Mouse (Mus musculus) hindbrain, embryonic 14.5 days (tissue): ENCODE data around the gene Zbtb39. TPM values are rescaled to one million over a fixed set of nuclear protein-coding genes. Genes with fewer than 3 reads are reported as not detected.
A peak's percentile ranks its signal among the peaks of the same experiment; 100 is the strongest.

ENCODE experiments used
- ATAC-seq: fragments of 200-750 bp; cut with Nextera tagmentation; 2 replicates; pipeline ENCODE4 v1.8.0; 2017; ENCODE audit warnings: moderate number of reproducible peaks, mild to moderate bottlenecking, moderate TSS enrichment, moderate library complexity; ENCODE audit not compliant: low FRiP score
- DNase-seq: peaks from one replicate; pipeline ENCODE4 v3.0.0-alpha.2; 2015; ENCODE audit warnings: low spot score
- H3K27ac ChIP-seq: fragments of 300-500 bp; sonication (generic); 2 replicates; pipeline ENCODE4 v1.5.1; 2014; ENCODE audit warnings: mild to moderate bottlenecking, moderate library complexity
- H3K27me3 ChIP-seq: fragments of 300-500 bp; sonication (generic); 2 replicates; pipeline ENCODE4 v1.6.1; 2014; ENCODE audit warnings: mild to moderate bottlenecking, low read length, mixed read lengths; ENCODE audit not compliant: control insufficient read depth, insufficient read depth
- H3K36me3 ChIP-seq: fragments of 300-500 bp; sonication (generic); replicated peaks from 2 replicates; pipeline ENCODE4 v1.6.1; 2014; ENCODE audit not compliant: control insufficient read depth, insufficient read depth
- H3K4me1 ChIP-seq: fragments of 300-500 bp; sonication (generic); replicated peaks from 2 replicates; pipeline ENCODE4 v1.6.1; 2014; ENCODE audit warnings: antibody characterized with exemption, low read length, mixed read lengths; ENCODE audit not compliant: control insufficient read depth, insufficient read depth
- H3K4me2 ChIP-seq: fragments of 300-500 bp; sonication (generic); replicated peaks from 2 replicates; pipeline ENCODE4 v1.6.1; 2014; ENCODE audit warnings: mild to moderate bottlenecking, moderate library complexity
- H3K4me3 ChIP-seq: fragments of 300-500 bp; sonication (generic); replicated peaks from 2 replicates; pipeline ENCODE4 v1.5.1; 2014; ENCODE audit warnings: mild to moderate bottlenecking, low read length
- H3K9ac ChIP-seq: fragments of 300-500 bp; sonication (generic); 2 replicates; pipeline ENCODE4 v1.6.1; 2014
- H3K9me3 ChIP-seq: fragments of 300-500 bp; sonication (generic); 2 replicates; pipeline ENCODE4 v1.6.1; 2016; ENCODE audit warnings: low read length; ENCODE audit not compliant: control insufficient read depth
- WGBS: fragments of 180-500 bp; shearing (Covaris S2); extraction: QIAGEN DNeasy Blood & Tissue Kit; methylation state at CpG from one replicate; pipeline ENCODE4 v1.1.7; 2014; 5-methylcytosine and 5-hydroxymethylcytosine counted together
- polyA plus RNA-seq: library from polyadenylated mRNA; unstranded; fragments of >200 nt; fragmentation: Nextera tagmentation; extraction: Ambion mirVana; gene quantifications from 2 replicates; pipeline ENCODE4 v1.2.1, GENCODE M21; 2014

The Zbtb39 gene
- polyA plus RNA-seq, 1 experiment from 2014 or later, result 4.7 TPM

DNA sequence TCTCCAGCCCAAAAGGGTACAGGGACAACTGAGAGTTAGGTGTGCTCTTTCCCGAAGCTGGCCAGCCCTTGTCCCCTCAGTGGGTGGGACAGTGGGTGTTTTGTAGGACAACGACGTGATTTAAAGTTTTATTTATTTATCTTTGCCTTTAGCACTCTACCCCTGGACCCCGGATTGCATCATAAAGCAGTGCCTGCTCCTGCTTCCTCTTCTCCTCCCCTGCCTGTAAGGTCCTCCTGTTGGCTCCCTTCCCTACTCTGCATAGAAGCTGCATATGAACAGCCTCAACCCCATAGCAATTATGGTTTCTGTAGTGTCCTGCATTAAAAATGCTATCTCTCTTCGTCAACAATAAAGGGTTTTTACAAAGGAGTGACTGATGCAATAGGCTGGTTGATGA, 7.9 kb upstream of the Zbtb39 start:
- no peaks in the 10 kb centered on the region for H3K27me3 ChIP-seq
- H3K4me3 ChIP-seq, result no peak overlapping the region
- H3K9ac ChIP-seq, result no peak overlapping the region
- no peak overlapping the region for H3K27ac ChIP-seq
- H3K36me3 ChIP-seq, result no peaks in the 10 kb centered on the region
- WGBS, result 43% methylated on average over 5 of the region's 5 CpGs
- H3K4me1 ChIP-seq, result 0 out of 2 replicates have a peak, but pooled peaks cover 4% of the 10 kb centered on the region
- H3K4me2 ChIP-seq, result no peak overlapping the region
- ATAC-seq (no peak), DNase-seq (no peak)
- H3K9me3 ChIP-seq, result no peaks in the 10 kb centered on the region

DNA sequence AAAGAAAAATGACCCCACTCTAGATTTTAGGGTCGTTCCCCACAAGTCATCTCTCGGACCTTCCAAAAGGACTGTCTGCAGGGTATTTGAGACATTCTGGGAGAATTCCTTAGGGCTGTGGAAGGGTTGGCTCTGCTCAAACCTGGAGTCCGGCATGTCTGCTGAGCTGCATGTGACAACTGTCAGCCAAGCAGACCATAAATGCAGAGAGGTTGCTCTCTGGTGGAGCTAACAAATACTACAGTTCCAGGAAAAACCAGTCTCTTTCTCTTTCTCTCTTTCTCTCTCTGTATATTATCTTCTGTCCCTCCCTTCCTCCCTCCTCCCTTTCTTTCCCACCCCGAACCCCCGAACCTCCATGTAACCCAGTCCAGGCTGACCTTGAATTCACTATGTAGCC, 4.9 kb upstream of the Zbtb39 start:
- DNase-seq, result peak; percentile 67
- 0 out of 2 replicates have a peak, but pooled peaks cover 4% of the 10 kb centered on the region for H3K4me1 ChIP-seq
- no peak overlapping the region for H3K4me3 ChIP-seq
- WGBS, result 54% methylated on average over 5 of the region's 5 CpGs
- no peaks in the 10 kb centered on the region for H3K9me3 ChIP-seq
- H3K27me3 ChIP-seq, result no peaks in the 10 kb centered on the region
- no peak overlapping the region for H3K27ac ChIP-seq
- no peak overlapping the region for H3K9ac ChIP-seq
- no peaks in the 10 kb centered on the region for H3K36me3 ChIP-seq
- no peak for ATAC-seq
- H3K4me2 ChIP-seq, result no peak overlapping the region

DNA sequence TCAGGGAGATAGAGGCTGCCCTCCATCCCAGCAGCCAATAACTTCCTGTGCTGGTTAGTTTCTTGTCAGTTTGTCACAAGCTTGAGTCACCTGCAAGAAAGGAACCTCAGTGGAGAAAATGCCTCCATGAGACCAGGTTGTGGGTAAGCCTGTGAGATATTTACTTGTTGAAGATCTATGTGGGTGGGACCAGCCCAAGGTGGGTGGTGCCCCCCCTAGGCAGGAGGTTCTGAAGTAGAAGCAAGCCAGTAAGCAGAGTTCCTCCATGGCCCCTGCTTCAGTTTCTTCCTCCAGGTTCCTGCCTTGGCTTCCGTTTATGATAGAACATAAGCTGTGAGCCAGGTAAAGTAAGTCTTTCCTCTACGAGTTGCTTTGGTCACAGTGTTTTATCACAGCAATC, 3.1 kb upstream of the Zbtb39 start:
- H3K4me3 ChIP-seq, result no peak overlapping the region
- H3K9me3 ChIP-seq, result no peaks in the 10 kb centered on the region
- no peak overlapping the region for H3K4me2 ChIP-seq
- no peak for ATAC-seq
- H3K27ac ChIP-seq, result no peak overlapping the region
- WGBS, result 83% methylated on average over 2 of the region's 2 CpGs
- peaks cover 12% of the 10 kb centered on the region for H3K4me1 ChIP-seq
- peaks cover under 1% of the 10 kb centered on the region; the same call in 1 of the 2 replicates for H3K36me3 ChIP-seq
- no peak overlapping the region for H3K9ac ChIP-seq
- no peak for DNase-seq
- no peaks in the 10 kb centered on the region for H3K27me3 ChIP-seq

DNA sequence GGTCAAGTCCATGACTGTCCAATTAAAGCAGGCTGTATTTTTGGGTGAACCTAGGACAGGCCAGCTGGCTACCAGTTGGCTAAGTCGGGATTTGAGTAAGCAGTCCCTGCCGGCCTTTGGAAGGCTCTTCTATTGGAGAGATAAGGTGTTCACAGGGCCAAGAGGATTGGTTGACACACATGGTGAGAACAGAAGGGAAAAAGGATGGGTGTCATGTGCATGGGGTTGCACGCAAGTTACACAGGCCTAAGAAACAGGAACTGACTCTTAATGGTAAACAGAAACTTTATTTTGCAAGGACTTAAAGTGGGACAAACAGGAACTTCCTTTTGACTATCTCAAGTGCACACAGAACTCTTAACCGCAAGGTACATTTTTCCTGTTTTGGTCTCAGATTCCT, 2.4 kb upstream of the Zbtb39 start:
- H3K36me3 ChIP-seq, result peaks cover 7% of the 10 kb centered on the region
- peaks cover 12% of the 10 kb centered on the region for H3K4me1 ChIP-seq
- H3K27ac ChIP-seq, result no peak overlapping the region
- no peaks in the 10 kb centered on the region for H3K9me3 ChIP-seq
- H3K9ac ChIP-seq, result no peak overlapping the region
- no peak overlapping the region for H3K4me3 ChIP-seq
- ATAC-seq (no peak), DNase-seq (no peak)
- H3K4me2 ChIP-seq, result no peak overlapping the region
- 80% methylated on average over 4 of the region's 4 CpGs for WGBS
- no peaks in the 10 kb centered on the region for H3K27me3 ChIP-seq

DNA sequence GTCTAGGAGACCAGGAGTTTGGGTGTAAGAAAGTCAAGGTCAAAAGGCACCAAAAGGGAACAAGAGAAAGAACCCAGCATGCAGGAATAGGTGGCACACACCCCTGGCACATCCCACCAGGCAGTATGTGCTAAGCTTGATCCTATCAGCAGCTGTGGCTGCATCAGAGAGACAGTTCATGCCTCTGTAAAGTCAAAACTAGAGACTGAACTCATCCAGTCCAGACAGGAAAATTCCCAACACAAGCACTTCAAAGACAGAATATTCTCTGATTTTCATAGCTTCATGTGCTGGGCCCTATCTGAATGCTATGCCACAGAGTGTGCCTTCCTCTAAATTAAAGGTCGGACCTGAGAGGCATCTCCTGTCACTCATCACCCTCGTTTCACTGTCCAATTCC, 1.8 kb upstream of the Zbtb39 start:
- DNase-seq (no peak), ATAC-seq (no peak)
- Histone ChIP-seq H3K36me3 (peaks cover 14% of the 10 kb centered on the region), H3K4me3 (no peak overlapping the region), H3K27me3 (no peaks in the 10 kb centered on the region), H3K27ac (no peak overlapping the region), H3K4me1 (peaks cover 12% of the 10 kb centered on the region), H3K9ac (no peak overlapping the region), H3K4me2 (no peak overlapping the region), H3K9me3 (no peaks in the 10 kb centered on the region)
- WGBS, result 21% methylated on average over 2 of the region's 2 CpGs

DNA sequence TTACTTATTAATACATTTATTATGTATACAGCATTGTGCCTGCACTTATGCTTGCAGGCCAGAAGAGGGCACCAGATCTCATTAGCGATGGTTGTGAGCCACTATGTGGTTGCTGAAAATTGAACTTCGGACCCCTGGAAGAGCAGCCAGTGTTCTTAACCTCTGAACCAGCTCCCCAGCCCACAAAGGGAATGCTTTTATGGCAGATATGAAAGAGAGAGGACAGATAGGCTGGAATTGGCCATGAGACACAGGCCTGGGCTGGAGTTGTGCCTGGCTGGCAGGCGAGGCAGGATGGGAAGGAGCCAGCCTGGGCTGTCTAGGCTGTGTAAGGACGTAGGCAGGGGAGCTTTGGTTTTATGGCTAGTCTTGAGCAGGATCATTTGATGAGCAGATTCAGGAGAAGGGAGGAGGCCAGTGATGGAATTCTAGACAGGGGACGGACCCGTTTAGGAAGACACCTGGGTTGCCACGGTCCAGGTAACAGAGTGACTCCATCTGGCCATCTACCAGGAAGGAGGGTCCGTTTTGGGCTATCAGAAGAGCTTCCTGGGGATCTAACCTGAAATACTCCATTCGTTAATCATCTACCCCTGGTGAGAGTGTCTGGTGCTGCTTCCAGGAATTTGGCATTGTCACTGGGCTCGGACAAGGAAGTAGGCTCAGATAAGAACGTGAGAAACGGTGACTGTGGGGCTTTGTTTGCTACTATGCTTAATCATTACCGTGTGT, 1.0 kb upstream of the Zbtb39 start:
- peak overlapping the region; percentile 69 for H3K4me2 ChIP-seq
- H3K4me1 ChIP-seq, result peaks cover 12% of the 10 kb centered on the region
- no peak for ATAC-seq
- 53% methylated on average over 13 of the region's 13 CpGs for WGBS
- DNase-seq, result no peak
- no peaks in the 10 kb centered on the region for H3K9me3 ChIP-seq
- 0 out of 2 replicates have a peak overlapping the region, but pooled peaks have one; percentile 97 for H3K9ac ChIP-seq
- no peaks in the 10 kb centered on the region for H3K27me3 ChIP-seq
- peak overlapping the region; percentile 89 for H3K4me3 ChIP-seq
- H3K27ac ChIP-seq, result no peak overlapping the region
- peaks cover 21% of the 10 kb centered on the region for H3K36me3 ChIP-seq

DNA sequence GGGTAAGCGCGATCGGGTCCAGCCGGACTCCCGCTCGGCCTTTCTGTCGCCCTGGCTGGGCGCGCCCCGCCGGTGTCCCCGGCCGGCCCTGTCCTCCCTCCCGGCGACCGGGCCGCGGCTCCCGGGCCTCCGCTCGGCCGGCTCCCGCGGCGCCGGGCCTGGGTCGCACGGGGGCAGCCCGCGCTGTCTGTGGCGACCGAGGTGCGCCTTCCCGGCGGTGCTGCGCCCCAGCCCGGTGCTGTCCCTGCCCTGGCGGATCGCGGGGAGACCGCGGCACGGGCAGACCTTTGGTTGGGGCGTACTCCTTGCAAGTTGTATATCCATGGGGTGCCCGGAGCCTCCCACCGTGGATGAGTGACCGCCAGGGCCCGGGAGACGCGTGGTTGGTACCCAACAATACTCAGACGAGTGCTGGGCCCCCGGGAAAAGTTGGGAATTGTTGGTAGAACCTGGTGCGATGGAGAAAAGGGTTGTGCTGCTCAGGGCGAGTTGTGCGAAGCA, 373 bp downstream of the Zbtb39 start:
- DNase-seq (no peak), ATAC-seq (peak; percentile 74)
- Histone ChIP-seq H3K4me3 (peak overlapping the region; percentile 89), H3K4me2 (peak overlapping the region; percentile 69), H3K9me3 (no peaks in the 10 kb centered on the region), H3K9ac (peak overlapping the region; percentile 97), H3K36me3 (peaks cover 35% of the 10 kb centered on the region), H3K27me3 (no peaks in the 10 kb centered on the region), H3K27ac (peak overlapping the region; percentile 73), H3K4me1 (peaks cover 12% of the 10 kb centered on the region)
- WGBS, result under 1% methylated on average over 51 of the region's 55 CpGs

DNA sequence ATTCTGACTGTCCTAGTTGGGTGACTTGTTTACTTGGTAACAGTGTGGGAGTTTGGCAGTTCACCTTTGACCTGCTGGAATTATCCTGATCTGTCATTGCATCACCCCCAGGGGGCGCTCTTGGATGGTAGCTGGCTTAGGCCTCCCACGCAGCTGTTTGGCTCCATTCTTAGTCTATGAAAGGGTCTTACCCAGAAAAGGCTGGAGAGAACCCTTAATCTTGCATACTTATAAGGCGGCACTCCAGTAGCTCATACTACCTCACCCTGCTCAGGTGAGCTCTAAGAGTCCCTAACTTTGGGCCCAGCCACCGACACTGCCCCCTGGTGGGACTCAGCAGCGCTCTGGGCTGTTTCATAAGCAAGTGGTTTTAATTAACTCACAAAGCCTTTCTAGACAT, 5.3 kb downstream of the Zbtb39 start:
- no peak overlapping the region for H3K4me3 ChIP-seq
- H3K27me3 ChIP-seq, result no peaks in the 10 kb centered on the region
- 68% methylated on average over 5 of the region's 5 CpGs for WGBS
- H3K4me1 ChIP-seq, result peaks cover 20% of the 10 kb centered on the region
- no peak overlapping the region for H3K9ac ChIP-seq
- H3K9me3 ChIP-seq, result no peaks in the 10 kb centered on the region
- ATAC-seq (no peak), DNase-seq (no peak)
- peaks cover 68% of the 10 kb centered on the region for H3K36me3 ChIP-seq
- no peak overlapping the region for H3K4me2 ChIP-seq
- H3K27ac ChIP-seq, result no peak overlapping the region

DNA sequence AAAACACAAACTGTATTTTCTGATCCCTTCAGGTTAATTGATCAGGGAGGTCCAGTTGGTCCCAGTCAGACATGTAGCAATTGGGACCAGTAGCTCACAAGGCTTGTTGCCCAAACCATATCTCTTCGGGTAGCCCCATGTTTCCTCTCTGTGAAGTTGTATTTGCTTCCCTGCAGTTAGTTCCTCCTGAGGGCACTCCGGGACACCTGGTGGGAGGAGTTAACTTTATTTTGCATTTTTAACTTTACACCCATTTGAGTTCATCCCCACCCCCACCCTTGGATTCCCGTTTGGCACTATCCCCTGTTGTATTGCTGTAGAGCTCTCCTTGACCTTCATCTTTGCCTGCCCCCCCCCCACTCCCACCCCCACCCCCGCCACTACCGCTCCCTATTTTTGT, 6.5 kb downstream of the Zbtb39 start:
- peaks cover 68% of the 10 kb centered on the region for H3K36me3 ChIP-seq
- H3K27ac ChIP-seq, result no peak overlapping the region
- H3K4me1 ChIP-seq, result peaks cover 10% of the 10 kb centered on the region
- no peak overlapping the region for H3K9ac ChIP-seq
- no peak overlapping the region for H3K4me2 ChIP-seq
- no peak for DNase-seq
- 90% methylated on average over 5 of the region's 5 CpGs for WGBS
- H3K9me3 ChIP-seq, result no peaks in the 10 kb centered on the region
- no peak for ATAC-seq
- H3K27me3 ChIP-seq, result no peaks in the 10 kb centered on the region
- no peak overlapping the region for H3K4me3 ChIP-seq
